Mouse (Mus musculus): ENCODE measurements at regions not wholly inside any gene's neighbourhood (a gene's known extent, or its start where the extent isn't known, plus 50 kb on each side); places are given as distances from the start of the nearest gene placed in this dataset.
A peak's percentile ranks its signal among the peaks of the same experiment; 100 is the strongest.
"Not testable (repeated sequence)": the region's sequence is repeated elsewhere in the genome, so short reads cannot be mapped to it uniquely, and the experiment has no call there.

DNA sequence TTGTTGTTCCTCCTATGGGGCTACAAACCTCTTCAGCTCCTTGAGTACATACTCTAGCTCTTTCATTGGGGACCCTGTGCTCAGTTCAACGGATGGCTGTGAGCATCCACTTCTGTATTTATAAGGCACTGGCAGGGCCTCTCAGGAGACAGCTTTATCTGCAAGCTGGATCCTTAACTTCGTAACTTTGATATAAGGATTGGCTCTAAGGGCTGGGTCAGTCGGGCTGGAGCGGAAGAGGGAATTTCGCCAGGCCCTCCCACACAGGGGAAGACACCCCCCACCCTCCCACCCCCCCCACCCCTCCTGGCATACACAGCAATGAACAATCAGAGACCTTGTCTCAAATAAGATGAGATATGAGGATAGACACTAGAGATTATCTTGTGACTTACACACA lies 304.3 kb upstream of the Chordc1 start:
- DNase-seq (ENCODE audit: low read depth, low spot score): peak; percentile 94

DNA sequence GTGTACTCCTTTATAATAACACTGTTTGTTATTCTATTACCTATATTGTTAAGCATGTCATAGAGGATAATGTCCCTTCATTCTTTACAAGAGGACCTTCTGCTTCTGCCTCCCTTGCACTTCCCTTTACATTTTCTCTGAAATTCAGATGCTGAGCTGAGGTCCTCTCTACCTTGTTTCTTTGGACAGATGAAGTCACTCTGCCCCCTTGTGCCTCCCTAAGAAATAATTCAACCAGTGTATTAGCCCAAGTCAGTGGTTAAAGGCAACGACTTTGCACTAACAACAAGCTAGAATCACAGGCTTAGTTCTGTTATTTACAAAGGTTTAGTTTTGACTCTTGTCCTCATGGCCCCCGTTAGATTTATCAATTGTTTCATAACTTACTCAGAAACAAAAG lies 289.4 kb upstream of the Chordc1 start:
- peak; percentile 1 for DNase-seq (ENCODE audit: low read depth, low spot score)

DNA sequence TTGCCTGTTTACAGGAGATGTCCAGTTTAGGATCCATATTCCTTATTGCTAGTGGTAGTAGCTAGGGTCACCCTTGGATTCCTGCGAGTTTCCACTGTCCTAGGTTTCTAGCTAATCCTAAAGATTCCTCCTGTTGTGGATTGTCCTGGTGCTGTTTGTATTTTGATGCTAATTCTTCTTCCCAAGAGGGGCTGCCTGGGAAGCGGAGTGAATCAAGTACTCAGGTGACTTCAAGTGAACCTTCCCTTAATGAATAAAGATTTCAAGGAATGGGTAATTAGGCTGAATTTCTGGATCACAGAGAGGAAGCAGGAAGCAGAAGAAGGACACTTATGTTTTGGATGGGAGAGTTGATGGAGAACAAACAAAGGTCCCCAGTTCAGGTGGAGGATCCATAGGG lies 250.6 kb upstream of the Chordc1 start:
- DNase-seq (ENCODE audit: low read depth, low spot score): no peak

DNA sequence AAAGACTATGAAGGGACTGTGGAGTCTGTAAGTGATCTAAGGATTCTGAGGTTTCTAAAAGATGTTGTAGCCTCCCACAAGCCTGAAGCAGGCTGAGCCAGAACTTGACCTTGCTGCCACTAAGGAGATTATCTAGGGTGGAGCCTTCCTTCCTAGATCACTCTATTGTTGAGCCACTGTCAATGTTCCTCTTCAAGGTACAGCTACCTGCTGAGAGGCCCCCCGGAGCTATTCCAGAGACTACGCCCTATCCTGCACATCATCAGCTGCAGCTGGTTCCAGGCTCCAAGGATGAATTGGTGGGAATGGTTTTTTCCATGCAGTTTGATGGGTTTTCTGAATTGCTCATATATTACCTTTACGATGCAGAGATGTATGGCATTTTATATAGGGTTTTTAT lies 249.3 kb upstream of the Chordc1 start:
- not testable (repeated sequence) for DNase-seq (ENCODE audit: low read depth, low spot score)

DNA sequence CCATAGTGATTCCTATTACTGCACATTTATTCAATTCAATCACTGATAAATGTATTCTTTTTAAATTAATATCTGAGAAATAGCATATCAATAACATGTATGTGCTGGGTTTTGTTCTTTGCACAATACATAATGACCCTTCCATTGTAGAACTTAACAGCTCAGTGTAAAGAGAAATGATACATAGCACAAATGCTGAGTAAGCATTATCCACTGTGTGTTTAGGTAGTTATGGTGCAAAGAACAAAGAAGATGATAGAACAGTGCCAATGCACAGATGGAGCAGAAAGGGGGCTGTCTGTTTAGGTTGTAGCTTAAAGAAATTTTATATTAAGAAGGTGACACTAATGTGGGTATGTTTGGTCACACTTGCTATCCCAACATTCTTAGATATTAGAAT lies 215.0 kb upstream of the Chordc1 start:
- no peak for DNase-seq (ENCODE audit: low read depth, low spot score)

DNA sequence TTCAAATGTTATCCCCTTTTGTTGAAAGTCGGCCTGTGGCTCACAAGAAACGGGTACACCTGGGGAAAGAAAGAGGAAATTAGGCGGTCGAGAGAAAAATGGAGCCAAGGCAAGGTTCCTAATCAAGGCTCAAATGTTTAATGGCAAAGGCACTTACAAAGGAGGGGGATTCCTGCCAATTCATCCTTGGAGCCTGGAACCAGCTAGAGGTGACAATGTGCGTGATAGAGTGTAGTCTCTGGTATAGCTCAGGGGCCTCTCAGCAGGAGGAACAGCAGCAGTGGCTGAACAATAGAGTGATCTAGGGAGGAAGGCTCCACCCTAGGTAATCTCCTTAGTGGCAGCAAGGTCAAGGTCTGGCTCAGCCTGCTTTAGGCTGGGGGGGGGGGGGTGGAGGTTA lies 213.5 kb upstream of the Chordc1 start:
- DNase-seq (ENCODE audit: low read depth, low spot score): not testable (repeated sequence)

DNA sequence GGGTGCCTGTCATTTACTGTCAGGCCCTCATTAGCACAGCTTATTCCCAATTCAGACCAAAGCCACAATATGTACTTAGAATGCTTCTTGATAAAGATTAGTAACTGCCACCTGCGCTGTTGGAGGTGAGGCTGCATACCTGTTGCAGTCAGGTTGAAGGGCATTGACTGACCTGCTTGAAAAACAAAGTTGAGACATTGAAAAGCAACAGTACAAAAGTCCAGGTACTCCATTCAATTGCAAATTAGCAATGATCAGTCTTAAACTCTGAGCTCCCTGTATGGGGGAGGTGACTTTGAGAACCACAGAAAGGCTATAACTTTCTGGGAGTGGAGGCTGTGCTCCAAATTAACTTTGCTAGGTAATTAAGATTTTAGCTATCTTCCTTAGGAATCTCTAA lies 212.8 kb upstream of the Chordc1 start:
- DNase-seq (ENCODE audit: low read depth, low spot score): not testable (repeated sequence)

Measured in mesoderm, embryonic 11.5 days (tissue).